ENCODE assay signal across 8 mouse cellular contexts in the genomic region with DNA sequence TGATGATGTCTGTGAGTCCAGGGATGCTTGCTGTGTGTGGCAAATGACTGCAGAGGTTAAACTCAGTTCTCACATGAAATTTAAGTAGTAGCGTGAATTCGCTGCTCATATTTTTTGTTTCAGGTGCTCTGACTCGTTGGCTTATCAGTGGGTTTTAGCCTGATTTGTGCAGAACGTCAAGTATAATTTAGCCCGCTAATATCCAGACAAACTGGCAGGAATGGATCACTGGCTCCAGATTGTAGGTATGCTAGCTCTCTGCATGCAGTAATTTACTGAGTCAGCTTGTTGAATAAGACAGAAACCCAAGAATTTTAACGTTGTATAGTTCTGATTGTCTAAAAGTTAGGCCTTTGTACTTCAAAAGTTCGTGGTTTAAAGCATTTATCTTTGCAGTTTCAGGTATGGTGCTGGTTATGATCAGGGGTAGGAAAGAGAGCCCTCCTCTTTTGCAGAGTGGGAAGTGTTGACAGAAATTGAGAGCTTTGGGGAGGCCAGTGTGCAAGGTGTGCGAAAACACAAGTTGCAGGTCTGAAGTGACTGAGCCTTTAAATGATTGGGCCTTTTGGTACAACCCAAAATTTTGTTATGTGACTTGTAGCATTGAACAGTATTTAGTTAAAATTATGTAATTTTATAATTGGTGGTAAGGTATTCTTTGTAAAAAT. TPM values are rescaled to one million over a fixed set of nuclear protein-coding genes. Genes with fewer than 3 reads are reported as not detected.
DNase-seq lines count a peak whose midpoint lies in the region; ATAC-seq and TF ChIP-seq lines count a peak whose summit lies in the region.

No protein-coding gene starts in this region.

- ATAC-seq in forebrain, embryonic 11.5 days (replicated peaks; ENCODE audit: low FRiP score): no peak
- no peak for ATAC-seq in liver, embryonic 14.5 days (ENCODE audit: insufficient read depth)

- peak overlapping the region; percentile 75 for H3K4me3 ChIP-seq in heart, embryonic 10.5 days
- H3K4me3 ChIP-seq in C2C12 (ENCODE audit: insufficient read depth, poor library complexity, severe bottlenecking): peak overlapping the region; percentile 74
- peak overlapping the region; percentile 79 for H3K4me3 ChIP-seq in forebrain, embryonic 11.5 days (ENCODE audit: low read depth, low read length)
- peak overlapping the region; percentile 51 to 68 for H3K4me3 ChIP-seq in liver, embryonic 14.5 days (ENCODE audit: insufficient read depth in 1 of 2, low read depth in 2 of 2, low read length in 2 of 2)

- no peaks in the 10 kb centered on the region for H3K9me3 ChIP-seq in heart, embryonic 10.5 days
- H3K9me3 ChIP-seq in forebrain, embryonic 11.5 days (ENCODE audit: control insufficient read depth, low read length): no peaks in the 10 kb centered on the region
- H3K9me3 ChIP-seq in liver, embryonic 14.5 days (ENCODE audit: control insufficient read depth, low read length): no peaks in the 10 kb centered on the region

- H3ac ChIP-seq in C2C12 (ENCODE audit: control insufficient read depth, insufficient read length, low read depth): peak overlapping the region; percentile 43

- peak overlapping the region; percentile 98 for H3K4me2 ChIP-seq in forebrain, embryonic 11.5 days (ENCODE audit: low read depth, low read length, severe bottlenecking)
- peak overlapping the region; percentile 100 for H3K4me2 ChIP-seq in liver, embryonic 14.5 days (ENCODE audit: low read depth)

- H3K79me2 ChIP-seq in C2C12 (ENCODE audit: control insufficient read depth, insufficient read depth): peaks cover 71% of the 10 kb centered on the region

- H3K27me3 ChIP-seq in heart, embryonic 10.5 days (ENCODE audit: insufficient read depth, poor library complexity, severe bottlenecking): peaks cover 4% of the 10 kb centered on the region; the same call in 1 of the 2 replicates
- H3K27me3 ChIP-seq in C2C12 (ENCODE audit: control insufficient read depth, insufficient read depth, insufficient read length): no peaks in the 10 kb centered on the region
- H3K27me3 ChIP-seq in forebrain, embryonic 11.5 days (ENCODE audit: control insufficient read depth, insufficient read depth, low read length): no peaks in the 10 kb centered on the region
- no peaks in the 10 kb centered on the region; the same call in 1 of the 2 replicates for H3K27me3 ChIP-seq in liver, embryonic 14.5 days (ENCODE audit: control insufficient read depth, insufficient read depth, low read length)

- no peak for TF ChIP-seq EP300 in liver, embryonic 14.5 days (IDR thresholded peaks at IDR 0.05; ENCODE audit: low read depth)

- H3K79me3 ChIP-seq in C2C12 (ENCODE audit: low read depth): peaks cover 61% of the 10 kb centered on the region

- H3K36me3 ChIP-seq in heart, embryonic 10.5 days: no peaks in the 10 kb centered on the region
- peaks cover 26% of the 10 kb centered on the region for H3K36me3 ChIP-seq in C2C12 (ENCODE audit: control insufficient read depth, insufficient read depth)
- H3K36me3 ChIP-seq in forebrain, embryonic 11.5 days (ENCODE audit: control insufficient read depth, insufficient read depth, low read length): no peaks in the 10 kb centered on the region
- H3K36me3 ChIP-seq in liver, embryonic 14.5 days (replicated peaks; ENCODE audit: control insufficient read depth, insufficient read depth, low read depth): no peaks in the 10 kb centered on the region

- peak overlapping the region; percentile 90 for H3K9ac ChIP-seq in forebrain, embryonic 11.5 days (ENCODE audit: low read length)
- peak overlapping the region; percentile 80 for H3K9ac ChIP-seq in liver, embryonic 14.5 days (replicated peaks)

- 5% methylated on average over 8 of the region's 8 CpGs for WGBS in heart, embryonic 10.5 days
- WGBS in forebrain, embryonic 11.5 days: 3% methylated on average over 8 of the region's 8 CpGs
- WGBS in liver, embryonic 14.5 days (ENCODE audit: insufficient replicate concordance): 6% methylated on average over 8 of the region's 8 CpGs

- peaks cover 17% of the 10 kb centered on the region for H3K4me1 ChIP-seq in heart, embryonic 10.5 days
- H3K4me1 ChIP-seq in forebrain, embryonic 11.5 days (replicated peaks; ENCODE audit: control insufficient read depth, insufficient read depth, low read length): no peaks in the 10 kb centered on the region
- peaks cover 8 to 15% of the 10 kb centered on the region in 2 experiments; a peak in 3 of 4 replicates for H3K4me1 ChIP-seq in liver, embryonic 14.5 days (replicated peaks; ENCODE audit: control insufficient read depth in 2 of 2, insufficient read depth in 2 of 2, low read length in 1 of 2)

- DNase-seq in heart, embryonic 10.5 days (ENCODE audit: low spot score): no peak
- no peak for DNase-seq in heart, postnatal 4 days
- no peak for DNase-seq in forebrain, embryonic 11.5 days (ENCODE audit: low spot score)
- no peak for DNase-seq in liver, embryonic 14.5 days (ENCODE audit: low read depth in 3 of 3, low spot score in 3 of 3)
- no peak for DNase-seq in right cerebral cortex, postnatal 25 days
- DNase-seq in gastrocnemius, adult 8-10 months (ENCODE audit: low spot score in 2 of 2): no peak
- DNase-seq in thymus, postnatal 36 days: no peak

- no peak overlapping the region for H3K27ac ChIP-seq in heart, embryonic 10.5 days
- H3K27ac ChIP-seq in forebrain, embryonic 11.5 days (ENCODE audit: low read depth, low read length): no peak overlapping the region
- H3K27ac ChIP-seq in liver, embryonic 14.5 days: no peak overlapping the region

- TF ChIP-seq CTCF in C2C12 (IDR thresholded peaks at IDR 0.05; ENCODE audit: control insufficient read depth, insufficient read depth, insufficient read length): no peak
- no peak for TF ChIP-seq CTCF in liver, embryonic 14.5 days (IDR thresholded peaks at IDR 0.05; ENCODE audit: low read depth)

TF ChIP-seq in C2C12, 6 proteins besides CTCF, POLR2A, EP300 and RAD21:
- no peak for TF ChIP-seq CEBPB (IDR thresholded peaks at IDR 0.05; ENCODE audit: low read depth)
- no peak for TF ChIP-seq MYOD1 (IDR thresholded peaks at IDR 0.05; ENCODE audit: control insufficient read depth, insufficient read length, low read depth)
- TF ChIP-seq USF1 (IDR thresholded peaks at IDR 0.05; ENCODE audit: low read depth): no peak
- no peak for TF ChIP-seq MYOG (IDR thresholded peaks at IDR 0.05; ENCODE audit: control insufficient read depth, extremely low read depth, insufficient read length)
- no peak for TF ChIP-seq FOSL1 (IDR thresholded peaks at IDR 0.05; ENCODE audit: insufficient read depth, low read length, poor library complexity, severe bottlenecking)
- no peak for TF ChIP-seq MAX (IDR thresholded peaks at IDR 0.05)

RNA-seq across cellular contexts. Expression of gene Pten, which starts 2.2 kb away (rescaled TPM):
- 4.3 and 5.4 TPM in 2 replicates for polyA plus RNA-seq in heart, embryonic 10.5 days (2016; fragmentation: Nextera tagmentation; extraction: Ambion mirVana)
- 10 to 100 TPM; 44.9 to 47.2 TPM for total RNA-seq in heart, postnatal 4 days (2021)
- polyA plus RNA-seq in C2C12 (2012; fragmentation: generic; extraction: Trizol): 9.6 TPM
- 10.1 and 11.0 TPM in 2 replicates for polyA plus RNA-seq in forebrain, embryonic 11.5 days (2014; fragmentation: Nextera tagmentation; extraction: Ambion mirVana)
- polyA plus RNA-seq in liver, embryonic 14.5 days (2012; rRNA removed): 3.1 and 4.3 TPM in 2 replicates
- 3.5 and 3.9 TPM in 2 replicates for polyA plus RNA-seq in liver, embryonic 14.5 days (2014; fragmentation: Nextera tagmentation; extraction: Ambion mirVana)
- 10 to 100 TPM; 28.0 to 39.8 (median 32.4) TPM for total RNA-seq in gastrocnemius, adult 8-10 months (2022)

RNA-seq across cellular contexts. Expression of gene Atad1, which starts 19.9 kb away (rescaled TPM):
- 63.4 and 68.1 TPM in 2 replicates for polyA plus RNA-seq in heart, embryonic 10.5 days (2016; fragmentation: Nextera tagmentation; extraction: Ambion mirVana)
- total RNA-seq in heart, postnatal 4 days (2021): 10 to 100 TPM; 70.2 to 76.7 TPM
- 10.4 TPM for polyA plus RNA-seq in C2C12 (2012; fragmentation: generic; extraction: Trizol)
- polyA plus RNA-seq in forebrain, embryonic 11.5 days (2014; fragmentation: Nextera tagmentation; extraction: Ambion mirVana): 94.7 and 98.4 TPM in 2 replicates
- 6.5 and 9.9 TPM in 2 replicates for polyA plus RNA-seq in liver, embryonic 14.5 days (2012; rRNA removed)
- 20.9 and 22.3 TPM in 2 replicates for polyA plus RNA-seq in liver, embryonic 14.5 days (2014; fragmentation: Nextera tagmentation; extraction: Ambion mirVana)
- 10 to 100 TPM; 58.0 to 72.1 (median 60.8) TPM for total RNA-seq in gastrocnemius, adult 8-10 months (2022)
